Mouse (Mus musculus) midbrain, postnatal 0 days (tissue): ENCODE results near the gene Kif6. TPM values are rescaled to one million over a fixed set of nuclear protein-coding genes. Genes with fewer than 3 reads are reported as not detected.

Experiments
- ATAC-seq: fragments of 200-750 bp; cut with Nextera tagmentation; 2 replicates; pipeline ENCODE4 v1.8.0; 2017; ENCODE audit warnings: moderate number of reproducible peaks, mild to moderate bottlenecking, moderate TSS enrichment, moderate library complexity; ENCODE audit not compliant: low FRiP score
- DNase-seq: peaks from one replicate; pipeline ENCODE4 v3.0.0-alpha.2; 2015; ENCODE audit warnings: low spot score
- H3K27ac ChIP-seq: fragments of 300-500 bp; sonication (generic); 2 replicates; pipeline ENCODE4 v1.5.1; 2014; ENCODE audit warnings: low read depth, mild to moderate bottlenecking, low read length, mixed read lengths
- H3K27me3 ChIP-seq: fragments of 300-500 bp; sonication (generic); 2 replicates; pipeline ENCODE4 v1.6.1; 2014; ENCODE audit warnings: low read length, control low read depth, mixed read lengths; ENCODE audit not compliant: insufficient read depth
- H3K36me3 ChIP-seq: fragments of 300-500 bp; sonication (generic); 2 replicates; pipeline ENCODE4 v1.6.1; 2014; ENCODE audit warnings: low read length, control low read depth, mixed read lengths; ENCODE audit not compliant: insufficient read depth
- H3K4me1 ChIP-seq: fragments of 300-500 bp; sonication (generic); 2 replicates; pipeline ENCODE4 v1.6.1; 2014; ENCODE audit warnings: mild to moderate bottlenecking, control low read depth, antibody characterized with exemption, low read length, mixed read lengths; ENCODE audit not compliant: insufficient read depth
- H3K4me2 ChIP-seq: fragments of 300-500 bp; sonication (generic); 2 replicates; pipeline ENCODE4 v1.6.1; 2014; ENCODE audit warnings: low read depth, mild to moderate bottlenecking, low read length, mixed read lengths; ENCODE audit not compliant: poor library complexity, severe bottlenecking
- H3K4me3 ChIP-seq: fragments of 300-500 bp; sonication (generic); 2 replicates; pipeline ENCODE4 v1.5.1; 2014; ENCODE audit warnings: low read depth, mild to moderate bottlenecking, low read length, moderate library complexity
- H3K9ac ChIP-seq: fragments of 300-500 bp; sonication (generic); replicated peaks from 2 replicates; pipeline ENCODE4 v1.6.1; 2014; ENCODE audit warnings: mild to moderate bottlenecking, low read length, moderate library complexity, mixed read lengths; ENCODE audit not compliant: poor library complexity, severe bottlenecking
- H3K9me3 ChIP-seq: fragments of 300-500 bp; sonication (generic); 2 replicates; pipeline ENCODE4 v1.6.1; 2016; ENCODE audit warnings: low read length, control low read depth
- CTCF ChIP-seq: IDR thresholded peaks from 2 replicates; pipeline ENCODE4 v1.5.1; 2016; ENCODE audit warnings: antibody characterized with exemption, mild to moderate bottlenecking
- WGBS: fragments of 180-500 bp; shearing (Covaris S2); extraction: QIAGEN DNeasy Blood & Tissue Kit; methylation state at CpG from one replicate; pipeline ENCODE4 v1.1.7; 2014; 5-methylcytosine and 5-hydroxymethylcytosine counted together
- polyA plus RNA-seq: library from polyadenylated mRNA; unstranded; fragments of >200 nt; fragmentation: Nextera tagmentation; extraction: Ambion mirVana; gene quantifications from 2 replicates; pipeline ENCODE4 v1.2.1, GENCODE M21; 2015
- total RNA-seq: library from RNA; depleted of rRNA; stranded (reverse); fragments of >200 nt; gene quantifications from 2 replicates; pipeline ENCODE4 v1.2.3, GENCODE M21; 2014

The Kif6 gene
- total and polyA plus RNA-seq, 2 experiments from 2014 or later: 1.7 to 2.1 TPM

GRCm38 (mm10) chr17:49816703-49817102, 201.8 kb downstream of the Kif6 start:
- Histone ChIP-seq H3K4me1 (no peaks in the 10 kb centered on the region), H3K4me3 (no peak overlapping the region), H3K27me3 (no peaks in the 10 kb centered on the region), H3K4me2 (no peak overlapping the region), H3K9me3 (no peaks in the 10 kb centered on the region), H3K27ac (no peak overlapping the region), H3K9ac (no peak overlapping the region), H3K36me3 (no peaks in the 10 kb centered on the region)
- 41% methylated on average over 5 of the region's 5 CpGs for WGBS
- no peak for TF ChIP-seq CTCF
- 0 out of 2 replicates have a peak, but pooled peaks have one; percentile 13 for ATAC-seq
- DNase-seq: no peak

DNA sequence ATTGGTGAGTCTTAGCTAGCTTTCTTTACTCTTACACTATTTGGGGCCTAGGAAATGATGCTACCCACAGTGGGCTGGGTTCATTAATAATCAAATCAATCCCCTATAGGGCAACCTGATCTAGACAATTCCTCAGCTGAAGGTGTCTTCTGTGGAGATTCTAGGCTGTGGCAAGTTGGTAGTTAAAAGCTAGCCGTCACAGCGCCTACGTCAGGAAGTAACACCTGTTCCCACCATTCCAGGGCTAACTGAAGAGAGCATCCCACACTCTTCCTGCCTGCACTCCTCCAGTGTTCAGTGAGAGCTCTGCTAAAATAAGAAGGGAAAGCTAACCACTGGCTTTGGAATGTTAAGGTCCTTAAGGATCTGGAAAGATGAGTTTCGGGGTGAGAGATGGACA, 205.3 kb downstream of the Kif6 start:
- TF ChIP-seq CTCF: no peak
- Histone ChIP-seq H3K4me2 (no peak overlapping the region), H3K4me3 (no peak overlapping the region), H3K27ac (no peak overlapping the region), H3K36me3 (no peaks in the 10 kb centered on the region), H3K9me3 (no peaks in the 10 kb centered on the region), H3K27me3 (no peaks in the 10 kb centered on the region), H3K9ac (no peak overlapping the region), H3K4me1 (no peaks in the 10 kb centered on the region)
- DNase-seq (no peak), ATAC-seq (no peak)
- WGBS: 91% methylated on average over 4 of the region's 4 CpGs

GRCm38 (mm10) chr17:49824142-49824840, 209.4 kb downstream of the Kif6 start:
- H3K4me1 ChIP-seq: no peaks in the 10 kb centered on the region
- peak; percentile 35 for DNase-seq
- no peak overlapping the region for H3K27ac ChIP-seq
- no peaks in the 10 kb centered on the region for H3K27me3 ChIP-seq
- ATAC-seq: no peak
- no peaks in the 10 kb centered on the region for H3K36me3 ChIP-seq
- TF ChIP-seq CTCF: no peak
- no peak overlapping the region for H3K4me3 ChIP-seq
- WGBS: 74% methylated on average over 6 of the region's 6 CpGs
- H3K9me3 ChIP-seq: no peaks in the 10 kb centered on the region
- H3K9ac ChIP-seq: no peak overlapping the region
- H3K4me2 ChIP-seq: no peak overlapping the region

DNA sequence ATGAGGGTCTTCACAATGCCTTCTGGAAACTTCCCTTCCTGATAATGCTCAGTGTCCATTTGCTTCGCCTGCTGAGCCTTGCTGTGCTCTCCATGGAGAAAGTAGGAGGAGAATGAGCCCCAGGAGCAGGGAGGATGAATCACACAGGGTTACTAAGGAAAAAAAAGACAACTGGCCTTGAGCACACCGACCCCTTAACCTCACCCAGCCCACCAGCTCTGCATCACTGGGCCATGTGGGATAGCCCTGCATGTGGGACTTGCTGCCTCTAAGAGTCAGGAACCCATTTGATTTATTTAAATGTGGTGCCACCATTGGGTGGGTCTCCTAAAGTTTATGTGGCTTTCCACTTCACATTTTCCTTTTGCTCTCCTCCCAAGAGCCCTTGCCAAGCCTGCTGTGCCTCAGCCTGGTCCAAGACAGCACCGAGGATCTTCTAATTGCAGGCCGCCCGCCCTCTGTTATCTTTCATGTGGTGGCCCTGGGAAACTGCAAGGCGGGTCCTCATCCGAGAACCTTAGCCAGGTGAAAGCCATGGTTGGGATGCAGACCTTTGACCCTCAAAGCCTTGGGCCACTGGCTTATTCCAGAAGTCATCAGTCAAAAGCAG, 210.0 kb downstream of the Kif6 start:
- 88% methylated on average over 7 of the region's 7 CpGs for WGBS
- Histone ChIP-seq H3K9ac (no peak overlapping the region), H3K36me3 (no peaks in the 10 kb centered on the region), H3K4me1 (no peaks in the 10 kb centered on the region), H3K27ac (no peak overlapping the region), H3K27me3 (no peaks in the 10 kb centered on the region), H3K4me3 (no peak overlapping the region), H3K4me2 (no peak overlapping the region), H3K9me3 (no peaks in the 10 kb centered on the region)
- no peak for ATAC-seq
- no peak for DNase-seq
- no peak for TF ChIP-seq CTCF

DNA sequence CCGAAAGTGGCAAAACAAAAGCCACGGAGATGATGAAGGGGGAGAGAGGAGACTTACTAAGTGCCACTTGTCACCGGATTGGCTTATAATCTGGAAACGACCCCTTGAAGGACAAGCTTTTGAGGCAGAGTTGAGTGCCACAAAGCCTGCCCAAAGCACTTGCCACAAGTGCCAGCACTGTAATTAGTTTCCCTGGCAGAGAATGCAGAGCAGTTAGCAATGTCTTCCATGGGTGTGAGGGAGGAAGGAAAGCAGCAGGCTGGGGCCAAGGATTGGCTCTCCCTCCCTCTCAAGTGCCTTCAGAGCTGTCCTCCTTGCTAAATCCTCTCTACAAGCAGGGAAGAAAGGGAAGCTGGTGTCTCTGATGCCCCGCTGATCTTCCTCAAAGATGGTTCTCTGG, 210.9 kb downstream of the Kif6 start:
- H3K27me3 ChIP-seq: no peaks in the 10 kb centered on the region
- ATAC-seq (no peak), DNase-seq (peak; percentile 48)
- H3K9me3 ChIP-seq: no peaks in the 10 kb centered on the region
- H3K9ac ChIP-seq: no peak overlapping the region
- no peak overlapping the region for H3K27ac ChIP-seq
- H3K36me3 ChIP-seq: no peaks in the 10 kb centered on the region
- WGBS: 79% methylated on average over 5 of the region's 5 CpGs
- H3K4me3 ChIP-seq: no peak overlapping the region
- no peaks in the 10 kb centered on the region for H3K4me1 ChIP-seq
- no peak overlapping the region for H3K4me2 ChIP-seq
- TF ChIP-seq CTCF: no peak

- Histone ChIP-seq H3K4me2 (no peak overlapping the region), H3K4me1 (no peaks in the 10 kb centered on the region), H3K9me3 (no peaks in the 10 kb centered on the region), H3K27me3 (no peaks in the 10 kb centered on the region), H3K36me3 (no peaks in the 10 kb centered on the region), H3K4me3 (no peak overlapping the region), H3K27ac (no peak overlapping the region), H3K9ac (no peak overlapping the region)
- DNase-seq: no peak
- TF ChIP-seq CTCF: no peak
- no peak for ATAC-seq
- 67% methylated on average over 3 of the region's 3 CpGs for WGBS
These were observed 216.8 kb downstream of the Kif6 start for GRCm38 (mm10) chr17:49831745-49832144.
